Mouse (Mus musculus): ENCODE results near the gene Mical2.

Gene Mical2

DNA sequence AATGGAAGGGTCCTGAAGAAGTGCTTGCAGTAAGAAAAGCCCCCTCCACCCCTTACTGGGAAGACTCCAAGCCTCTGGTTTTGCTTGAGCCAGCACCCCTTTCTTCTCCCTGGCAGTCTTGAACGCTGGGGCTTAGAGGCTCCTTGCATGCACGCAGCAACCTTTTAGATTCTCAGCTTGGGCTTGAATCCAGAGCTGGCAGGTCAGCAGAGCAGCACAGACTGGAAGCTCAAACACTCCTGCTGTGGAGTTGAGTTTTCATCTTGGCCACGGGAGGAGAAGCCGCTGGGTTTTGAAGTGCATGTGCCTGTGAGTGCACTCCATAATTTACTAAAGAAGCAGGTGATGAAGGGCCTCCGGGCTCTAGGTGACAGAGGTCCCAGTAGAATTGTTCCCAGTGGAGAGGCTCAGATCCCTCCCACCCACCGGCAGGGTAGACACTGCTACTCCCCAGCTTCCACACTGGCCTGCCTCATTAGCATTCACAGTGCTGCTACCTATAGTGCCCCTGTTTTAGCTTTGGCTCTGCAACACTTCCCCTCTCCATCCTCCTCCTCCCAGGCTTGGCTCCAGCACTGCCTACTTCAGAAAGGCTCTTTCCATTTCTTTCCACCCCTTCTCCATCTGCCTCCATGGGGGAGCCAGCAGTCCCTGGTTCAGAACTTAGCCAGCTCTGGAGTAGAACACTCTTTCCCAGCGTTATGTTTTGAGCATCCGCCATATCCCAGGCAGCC, 15.7 kb downstream of the Mical2 start:
- no peak for DNase-seq (ENCODE audit: low read depth, low spot score)

DNA sequence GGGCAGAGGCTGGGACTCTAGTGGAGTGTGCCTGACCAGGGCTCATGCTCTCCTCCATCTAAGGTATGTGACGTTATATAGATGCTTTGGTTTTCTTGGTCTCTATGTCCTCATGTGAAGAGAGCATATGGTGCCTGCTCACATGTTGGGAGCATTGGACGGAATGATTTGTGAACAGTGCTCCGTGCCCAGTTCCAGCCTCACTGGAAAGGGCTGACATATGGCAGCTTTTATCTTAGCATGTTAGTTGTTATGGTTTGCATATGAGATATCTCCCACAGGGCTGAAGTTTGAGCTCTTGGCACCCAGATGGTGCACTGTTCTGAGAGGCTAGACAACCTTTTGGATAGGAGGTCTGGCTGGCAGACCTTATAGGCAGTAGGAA, 16.3 kb downstream of the Mical2 start:
- no peak for DNase-seq (ENCODE audit: low read depth, low spot score)

DNA sequence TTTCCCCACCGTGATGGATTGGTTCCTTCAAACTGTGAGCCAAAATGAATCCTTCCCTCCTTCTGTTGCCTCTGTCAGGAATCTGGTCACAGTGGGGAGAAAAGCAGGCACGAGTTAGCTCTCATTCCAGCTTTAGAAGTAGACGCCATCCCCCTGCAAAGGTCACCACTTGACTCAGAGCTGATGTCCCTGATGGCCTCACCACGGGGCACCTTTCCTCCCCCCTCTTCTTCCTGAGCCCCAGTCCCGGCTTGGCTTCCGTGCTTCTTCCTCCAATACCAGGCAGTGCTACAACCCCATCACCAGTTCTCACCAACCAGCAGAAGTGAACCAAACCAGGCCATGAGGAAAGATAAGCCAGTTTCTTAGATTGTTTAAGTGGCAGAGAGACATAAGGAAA, 16.9 kb downstream of the Mical2 start:
- no peak for DNase-seq (ENCODE audit: low read depth, low spot score)

DNA sequence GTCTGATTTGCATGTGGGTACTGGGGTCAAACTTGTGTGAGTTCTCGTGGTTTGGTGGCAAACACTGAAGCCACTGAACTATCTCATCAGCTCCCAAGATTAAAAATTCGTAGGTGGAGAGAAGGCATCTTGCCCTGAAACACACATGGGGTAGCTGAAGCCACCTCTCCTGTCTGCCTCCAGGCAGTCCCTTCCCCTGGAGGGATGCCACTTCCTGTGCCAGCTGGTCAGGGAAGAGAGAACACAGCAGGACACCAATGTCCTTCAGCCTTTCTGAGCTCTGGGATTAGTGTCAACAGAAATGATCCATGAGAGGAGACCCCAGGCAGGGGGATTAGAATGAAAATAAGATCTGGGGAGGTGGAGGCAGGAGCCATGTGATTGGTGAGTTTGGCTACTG, 18.4 kb downstream of the Mical2 start:
- no peak for DNase-seq (ENCODE audit: low read depth, low spot score)

DNA sequence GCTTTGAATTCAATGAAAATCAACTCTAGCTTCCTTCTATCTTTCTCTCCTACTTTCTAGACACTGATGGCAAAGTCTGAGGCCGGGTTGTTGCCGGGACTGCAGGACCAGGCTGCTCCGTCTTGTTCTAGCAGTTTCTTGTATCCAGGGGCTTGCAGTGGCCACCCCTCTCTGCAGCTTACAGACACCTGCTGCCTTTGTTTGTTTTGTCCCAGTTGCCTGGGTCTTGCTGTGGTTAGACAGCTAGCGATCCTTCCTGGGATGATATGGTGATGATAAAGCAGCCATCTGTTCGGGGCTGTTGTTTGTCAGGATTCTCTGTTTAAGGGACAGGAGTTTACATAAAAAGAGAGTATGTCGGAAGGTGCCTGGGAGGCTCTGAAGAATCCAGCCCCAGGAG, 19.0 kb downstream of the Mical2 start:
- DNase-seq (ENCODE audit: low read depth, low spot score) = no peak

DNA sequence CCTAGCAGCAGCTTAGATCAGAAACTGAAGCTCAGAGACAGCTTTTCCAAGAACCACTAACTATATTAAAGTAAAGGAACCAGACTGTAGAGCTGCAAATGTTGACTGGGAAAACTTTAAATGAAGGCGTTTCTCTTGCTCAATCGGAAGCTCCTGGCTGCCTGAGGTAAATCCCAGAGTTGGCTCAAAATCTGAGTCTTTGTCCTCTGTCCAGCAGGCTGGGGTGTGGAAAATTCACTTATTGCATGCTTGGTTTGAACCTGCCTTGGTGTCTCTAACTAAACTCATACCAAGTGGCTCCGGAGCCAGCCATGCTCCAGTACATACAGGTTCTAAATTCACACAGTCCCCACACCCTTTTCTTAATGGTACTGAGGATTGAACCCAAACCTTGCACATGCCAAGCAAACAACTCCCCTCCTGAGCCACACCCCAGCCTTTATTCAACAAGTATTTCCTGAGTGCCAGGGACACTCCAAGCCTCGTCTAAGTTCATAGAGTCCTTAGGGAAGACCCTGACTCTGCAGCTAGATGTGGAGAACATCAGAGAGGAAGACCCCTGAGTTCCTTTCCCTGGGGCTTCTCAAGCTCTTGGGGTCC, 20.3 kb downstream of the Mical2 start:
- no peak for DNase-seq (ENCODE audit: low read depth, low spot score)

DNA sequence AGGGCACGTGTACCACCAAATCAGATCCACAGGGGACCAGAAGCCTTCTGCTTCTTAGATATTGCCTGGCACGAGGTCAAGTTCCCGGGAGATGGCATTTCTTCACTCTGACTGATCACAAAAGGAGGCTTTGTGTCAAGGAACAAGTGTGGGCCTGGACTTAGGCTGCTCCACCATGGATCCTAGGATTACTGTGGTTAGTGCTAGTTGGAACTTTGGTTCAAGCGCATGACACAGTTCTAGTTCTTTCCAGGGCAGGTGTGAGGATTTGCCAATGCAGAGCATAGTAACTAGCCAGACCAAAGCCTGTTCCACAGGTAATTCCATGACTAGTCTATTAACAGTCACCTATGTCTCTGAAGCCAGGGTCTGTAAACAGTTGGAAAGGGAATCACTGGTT, 20.8 kb downstream of the Mical2 start:
- DNase-seq (ENCODE audit: low read depth, low spot score) = no peak

DNA sequence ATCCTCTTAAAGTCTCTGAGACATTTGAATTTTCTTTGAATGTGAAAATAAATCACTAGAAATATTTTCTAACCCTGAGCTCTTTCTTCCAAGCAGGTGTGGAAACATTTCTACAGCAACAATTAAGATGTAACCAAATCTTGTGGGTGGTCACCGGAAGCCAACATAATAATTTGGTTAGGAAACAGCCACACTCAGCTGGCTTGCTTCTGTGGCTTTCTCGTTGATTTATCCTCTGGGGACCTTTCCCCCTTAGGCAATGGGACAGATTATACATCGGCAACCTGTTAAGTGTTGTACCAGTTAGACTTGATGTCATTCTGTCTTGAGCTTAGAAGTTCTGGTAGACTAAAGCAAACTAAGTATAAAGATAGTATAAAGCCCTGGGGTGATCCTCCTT, 22.2 kb downstream of the Mical2 start:
- peak; percentile 38 for DNase-seq (ENCODE audit: low read depth, low spot score)

DNA sequence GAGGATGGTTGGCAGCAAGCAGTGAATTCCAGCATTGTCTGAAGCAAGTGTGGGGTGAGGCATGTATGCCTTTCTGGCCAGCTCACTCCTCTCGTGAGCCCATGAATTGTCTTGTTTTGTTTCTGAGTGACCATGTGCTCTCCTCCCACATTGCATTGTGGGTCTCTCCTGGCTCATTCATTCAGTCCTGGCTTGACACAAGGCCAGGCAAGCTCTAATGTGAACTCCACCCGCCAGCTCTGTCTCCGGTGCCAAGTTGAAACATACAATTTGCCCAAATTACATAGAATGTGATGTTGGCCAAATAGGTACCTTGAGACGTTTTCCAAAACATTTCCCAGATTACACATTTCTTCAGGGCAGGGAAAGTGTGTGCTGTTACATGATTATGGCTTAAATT, 23.8 kb downstream of the Mical2 start:
- DNase-seq (ENCODE audit: low read depth, low spot score) = no peak

DNA sequence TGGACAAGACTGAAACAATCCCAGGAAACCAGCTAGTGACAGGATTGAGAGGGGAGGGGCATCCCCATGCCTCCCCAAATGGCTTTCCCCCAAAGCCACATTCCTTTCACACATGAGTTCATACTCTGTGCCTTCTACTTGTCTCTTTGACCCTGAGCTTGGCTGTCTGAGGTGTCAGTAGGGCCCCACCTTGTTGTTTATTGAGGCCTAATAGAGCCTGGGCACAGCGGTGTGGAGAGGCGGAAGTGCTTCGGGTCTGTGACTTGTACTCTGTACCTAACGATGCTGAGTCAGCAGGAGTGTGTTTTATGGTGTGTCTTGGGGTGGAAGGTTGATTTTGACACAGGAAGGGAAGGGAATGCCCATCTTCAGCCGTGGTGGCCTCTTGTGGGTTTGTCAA, 26.4 kb downstream of the Mical2 start:
- no peak for DNase-seq (ENCODE audit: low read depth, low spot score)

DNA sequence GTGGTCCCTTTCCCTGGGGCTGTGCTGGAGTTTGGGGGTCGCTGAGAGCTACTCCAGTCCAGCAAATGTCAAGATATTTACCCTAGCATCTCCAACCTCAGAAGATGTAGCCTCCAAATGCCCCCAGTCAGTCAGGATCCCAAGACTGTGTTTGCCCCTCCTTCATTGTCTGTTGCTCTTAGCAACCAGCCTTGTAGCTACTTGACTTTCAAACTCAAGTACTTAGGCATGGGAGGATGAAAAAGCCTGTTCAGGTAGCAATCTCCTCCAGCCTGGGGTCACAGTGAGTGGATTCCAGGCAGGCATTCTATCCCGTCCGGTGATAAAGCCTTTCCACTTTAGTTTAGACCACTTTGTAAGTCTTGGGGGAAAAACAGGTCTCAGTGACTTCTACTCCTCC, 28.6 kb downstream of the Mical2 start:
- no peak for DNase-seq (ENCODE audit: low read depth, low spot score)

DNA sequence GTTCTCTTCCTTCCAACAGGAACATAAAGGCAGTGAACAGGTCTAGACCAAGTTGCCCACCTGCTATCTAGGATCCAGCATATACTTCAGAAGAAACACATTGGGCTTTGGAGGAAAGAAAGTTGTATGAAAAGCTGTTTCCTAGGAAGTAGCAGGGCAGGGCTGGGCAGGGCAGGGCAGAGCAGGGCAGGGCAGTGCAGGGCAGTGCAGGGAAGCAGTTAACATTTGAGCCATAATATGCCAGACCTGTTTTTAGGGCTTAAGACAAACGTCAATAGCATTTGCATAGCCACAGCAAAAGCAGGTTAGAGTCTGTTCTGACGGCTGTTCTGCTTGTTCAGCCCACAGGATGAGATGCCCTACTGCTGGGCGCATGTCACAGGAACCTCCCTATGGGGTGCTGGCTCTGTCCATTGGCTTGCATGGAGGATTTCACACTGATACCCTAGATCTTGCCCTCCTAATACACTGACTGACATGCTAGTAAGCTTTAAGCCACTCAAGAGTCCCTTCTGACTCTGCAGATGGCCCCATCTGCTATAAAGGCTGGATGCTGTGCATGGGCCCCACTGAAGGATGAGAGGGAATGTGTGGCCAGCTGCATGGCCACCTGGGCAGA, 29.7 kb downstream of the Mical2 start:
- no peak for DNase-seq (ENCODE audit: low read depth, low spot score)

DNA sequence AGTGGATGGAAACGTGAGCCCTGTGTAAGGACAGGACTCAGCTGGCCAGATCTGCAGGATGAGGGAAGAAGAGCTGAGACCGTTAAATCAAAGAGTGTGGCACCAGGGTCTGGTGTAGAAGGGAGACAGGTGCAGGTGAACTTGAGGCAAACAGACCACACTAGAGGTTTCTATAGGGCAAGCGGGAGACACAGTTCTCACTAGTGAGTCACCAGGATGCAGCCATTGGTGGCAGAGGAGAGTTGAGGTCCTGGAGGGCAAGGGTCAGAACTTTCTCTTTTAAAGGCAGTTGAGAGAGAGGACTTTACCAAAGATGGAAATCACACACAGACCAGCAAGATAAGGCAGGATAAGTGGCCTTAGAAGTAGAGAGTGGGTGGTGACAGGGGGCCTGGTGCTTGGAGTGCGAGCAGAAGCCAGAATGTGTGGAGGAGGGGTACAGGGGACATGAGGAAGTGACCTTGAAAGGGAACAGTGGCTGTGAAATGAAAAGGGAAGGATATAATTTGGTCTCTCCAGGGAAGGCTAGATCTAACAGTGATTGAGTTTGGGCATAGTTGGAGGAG, 32.8 kb downstream of the Mical2 start:
- DNase-seq (ENCODE audit: low read depth, low spot score) = no peak

DNA sequence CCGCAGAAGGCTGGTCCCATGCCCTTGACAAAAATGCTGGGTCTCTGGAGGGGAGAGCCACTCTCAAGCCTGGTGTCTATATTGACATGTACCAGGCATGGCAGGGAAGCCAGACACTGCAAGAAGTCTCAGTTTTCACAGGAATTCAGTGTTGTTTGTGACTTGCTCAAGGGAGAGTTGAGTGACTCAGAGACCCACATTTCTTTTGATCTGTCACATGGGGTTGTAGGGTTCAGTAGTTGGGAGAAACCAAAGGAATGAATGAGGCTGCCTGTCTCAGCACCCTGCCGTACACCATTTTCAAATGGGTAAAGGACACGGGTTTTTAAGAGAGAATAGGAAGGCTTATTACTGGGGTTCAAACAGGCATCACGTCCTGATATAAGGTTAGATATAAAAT, 33.6 kb downstream of the Mical2 start:
- no peak for DNase-seq (ENCODE audit: low read depth, low spot score)

DNA sequence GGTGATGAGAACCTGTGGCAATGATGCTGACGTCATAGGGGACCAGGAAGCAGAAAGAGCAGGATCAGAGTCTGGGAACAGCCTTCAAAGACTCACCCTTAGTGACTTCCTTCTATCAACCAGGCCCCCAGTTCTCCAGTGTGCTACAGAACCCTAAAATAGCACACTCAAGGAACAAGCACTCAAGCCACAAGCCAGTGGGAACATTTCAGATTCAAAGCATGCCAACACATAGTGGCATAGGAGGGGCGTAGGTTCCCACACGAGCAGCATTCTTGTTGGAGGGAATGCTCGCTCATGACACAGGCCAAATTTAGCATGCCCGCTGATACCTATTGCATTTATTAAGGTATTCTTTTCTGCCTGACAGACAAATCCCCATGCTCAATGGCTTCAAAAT, 35.5 kb downstream of the Mical2 start:
- no peak for DNase-seq (ENCODE audit: low read depth, low spot score)

DNA sequence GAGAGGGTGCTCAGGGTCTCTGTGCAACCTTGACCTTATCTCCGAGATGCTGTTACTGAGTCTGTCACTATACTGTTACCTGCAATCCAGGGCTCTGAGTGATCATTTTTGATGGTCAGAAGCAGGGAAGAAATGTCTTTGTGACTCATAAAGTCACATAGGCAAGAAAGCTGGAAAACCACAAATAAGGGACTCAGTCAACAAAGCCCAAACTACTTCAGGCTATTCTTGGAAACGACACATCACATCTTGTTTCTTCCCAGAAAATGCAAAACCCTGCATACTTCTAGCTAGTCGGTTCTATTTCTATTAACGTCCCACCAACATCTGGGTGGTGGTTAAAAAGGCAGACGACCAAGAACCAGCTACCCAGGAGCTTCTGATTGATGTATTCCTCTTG, 41.6 kb downstream of the Mical2 start:
- DNase-seq (ENCODE audit: low read depth, low spot score) = no peak

DNA sequence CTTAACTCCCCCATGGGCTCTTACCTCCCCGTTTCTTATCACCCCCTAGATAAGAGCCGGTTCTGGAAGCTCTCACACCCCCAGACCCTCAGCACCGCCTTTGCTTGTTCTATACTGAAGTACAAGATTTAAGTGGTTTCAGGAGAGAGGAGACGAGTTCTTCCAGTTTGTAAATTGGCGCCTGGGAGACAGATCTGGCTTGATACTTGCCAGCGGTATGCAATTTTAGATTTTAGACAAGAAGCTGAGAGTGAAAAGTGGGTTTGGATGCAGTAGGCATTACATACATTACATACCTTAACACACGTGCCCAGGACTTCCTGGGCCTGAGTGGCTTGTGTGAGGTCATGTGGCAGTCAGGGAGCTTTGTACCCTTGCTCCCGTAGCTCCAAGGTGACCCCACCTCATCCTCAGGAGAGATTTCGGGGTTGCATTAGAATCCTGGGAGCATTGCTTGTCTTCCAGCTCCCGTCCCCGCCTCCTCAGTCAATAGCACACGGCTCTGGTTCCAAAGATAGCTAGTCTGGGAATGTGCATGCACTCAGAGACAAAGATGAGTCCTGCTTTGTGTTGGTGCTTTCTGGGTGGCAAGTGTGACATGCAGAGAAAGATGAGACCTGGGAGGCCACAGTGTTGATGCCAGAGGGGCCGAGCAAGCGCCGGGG, 43.2 kb downstream of the Mical2 start:
- no peak for DNase-seq (ENCODE audit: low read depth, low spot score)

DNA sequence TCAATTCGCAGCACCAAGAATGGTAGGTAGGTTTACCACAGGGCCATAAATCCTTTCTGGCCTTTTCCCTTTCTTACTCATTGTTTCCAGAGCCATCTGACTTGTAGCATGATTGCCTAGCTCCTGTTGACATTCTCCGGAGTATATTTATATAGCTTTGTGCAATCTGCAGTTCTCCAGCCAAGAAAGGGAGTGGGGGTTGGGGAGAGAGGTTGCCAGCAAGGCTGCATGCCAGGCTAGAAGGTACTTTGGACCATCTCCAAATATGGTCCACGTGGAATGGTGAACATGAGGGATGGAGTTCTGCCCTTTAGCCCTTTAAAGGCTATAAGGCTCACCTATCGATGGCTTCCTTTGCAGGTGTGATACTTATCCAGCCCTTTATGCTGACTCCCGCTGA, 45.2 kb downstream of the Mical2 start:
- no peak for DNase-seq (ENCODE audit: low read depth, low spot score)

DNA sequence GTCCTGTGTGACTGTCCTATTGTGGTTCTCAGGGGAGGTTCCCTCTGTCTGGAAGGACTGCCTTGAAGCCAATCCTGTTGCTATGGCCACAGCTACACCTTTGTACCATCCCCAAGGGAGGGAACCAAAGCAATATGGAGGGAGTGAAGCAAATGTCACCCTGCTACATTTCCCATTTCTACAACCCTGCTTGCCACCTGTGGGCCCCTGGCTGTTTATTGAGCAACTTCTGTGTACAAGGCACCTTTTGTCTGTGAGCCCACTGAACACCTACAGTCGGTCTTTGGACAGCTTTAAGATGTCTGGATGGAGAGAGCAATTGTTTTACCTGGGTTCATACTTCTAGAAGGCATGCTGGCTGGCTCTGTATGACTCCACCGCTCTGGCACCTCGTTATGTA, 46.0 kb downstream of the Mical2 start:
- DNase-seq (ENCODE audit: low read depth, low spot score) = no peak

DNA sequence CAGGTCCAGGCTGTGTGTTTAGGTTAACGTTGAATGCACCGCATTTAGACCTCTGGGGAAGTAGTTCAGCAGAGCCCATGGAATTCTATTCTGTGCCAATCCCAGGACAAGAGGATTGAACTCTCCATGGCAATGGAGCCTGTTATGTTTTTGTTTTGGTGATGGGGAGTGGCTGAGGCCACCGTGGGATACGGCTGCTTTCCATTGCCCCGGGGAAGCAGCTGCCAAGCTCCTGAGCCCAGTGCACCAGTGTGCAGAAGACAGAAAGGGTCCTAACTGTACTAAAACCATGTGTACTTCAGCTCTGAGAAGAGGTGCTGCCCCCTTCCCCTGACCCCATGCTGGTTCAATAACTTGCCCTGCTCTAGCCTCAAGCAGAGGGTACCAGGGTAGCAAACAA, 47.0 kb downstream of the Mical2 start:
- DNase-seq (ENCODE audit: low read depth, low spot score) = no peak

DNA sequence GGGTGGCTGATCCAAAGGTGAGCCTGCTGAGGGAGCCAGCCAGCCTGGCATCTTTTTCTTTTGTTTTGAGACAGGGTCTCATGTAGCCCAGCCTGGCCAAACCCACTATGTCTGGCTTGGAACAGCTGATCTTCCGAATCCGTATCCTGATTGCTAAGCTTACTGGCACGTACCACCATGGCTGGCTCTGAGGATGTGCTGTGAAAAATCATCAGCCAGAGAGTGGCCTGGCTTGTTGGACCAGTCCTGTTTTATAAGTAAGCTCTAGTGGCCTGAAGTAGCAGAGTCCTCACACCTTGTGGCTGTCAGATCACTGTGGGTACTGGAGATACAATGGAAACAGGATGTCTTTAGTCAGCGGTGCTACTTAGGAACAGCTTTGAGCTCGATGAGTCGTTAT, 47.8 kb downstream of the Mical2 start:
- no peak for DNase-seq (ENCODE audit: low read depth, low spot score)

DNA sequence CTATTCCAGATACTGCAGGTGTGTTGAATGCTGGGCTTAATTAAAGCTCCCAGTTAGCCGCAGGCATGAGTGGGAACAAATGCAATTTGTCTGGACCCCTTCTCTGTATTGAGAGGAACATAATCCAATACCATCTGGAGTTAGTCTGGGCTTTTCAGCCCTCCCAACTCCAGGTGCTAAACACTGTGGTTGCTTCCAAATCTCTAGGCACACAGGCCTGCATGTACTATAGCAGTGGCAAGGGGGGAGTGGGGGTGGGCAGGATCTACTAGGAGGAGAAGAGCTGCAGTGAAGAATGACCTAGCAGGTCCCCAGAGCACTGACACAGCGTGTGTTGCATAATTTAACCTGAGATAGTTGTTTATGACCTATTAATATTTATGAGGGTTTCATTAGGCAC, 49.0 kb downstream of the Mical2 start:
- no peak for DNase-seq (ENCODE audit: low read depth, low spot score)

DNA sequence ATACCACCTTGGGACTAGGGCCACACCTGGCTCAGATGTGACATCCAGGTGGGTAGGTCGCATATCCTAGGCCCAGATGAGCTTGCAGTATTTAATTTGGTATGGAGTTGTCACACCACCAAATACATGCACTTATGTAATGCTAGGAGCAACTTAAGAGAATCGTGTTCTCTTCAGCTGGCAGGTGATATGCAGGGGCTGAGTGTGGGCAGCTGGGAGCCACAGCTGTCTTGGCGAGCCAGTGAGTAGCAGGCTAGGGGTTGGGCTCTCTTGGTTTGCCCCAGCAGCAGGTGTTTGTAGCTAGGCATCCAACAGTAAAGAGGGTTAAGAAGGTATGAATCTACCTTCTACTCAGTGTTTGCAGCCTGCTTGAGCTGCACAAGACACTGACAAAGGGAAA, 49.4 kb downstream of the Mical2 start:
- DNase-seq (ENCODE audit: low read depth, low spot score) = no peak

Measured in A20 (cell line).